Mouse (Mus musculus) cerebellum, adult 9-10 months (tissue): ENCODE data around the gene Zbed3.
"Not testable (repeated sequence)": the region's sequence is repeated elsewhere in the genome, so short reads cannot be mapped to it uniquely, and the experiment has no call there.

Experiments used
- DNase-seq: peaks from one replicate; pipeline ENCODE4 v3.0.0; 2022

The Zbed3 gene

DNA sequence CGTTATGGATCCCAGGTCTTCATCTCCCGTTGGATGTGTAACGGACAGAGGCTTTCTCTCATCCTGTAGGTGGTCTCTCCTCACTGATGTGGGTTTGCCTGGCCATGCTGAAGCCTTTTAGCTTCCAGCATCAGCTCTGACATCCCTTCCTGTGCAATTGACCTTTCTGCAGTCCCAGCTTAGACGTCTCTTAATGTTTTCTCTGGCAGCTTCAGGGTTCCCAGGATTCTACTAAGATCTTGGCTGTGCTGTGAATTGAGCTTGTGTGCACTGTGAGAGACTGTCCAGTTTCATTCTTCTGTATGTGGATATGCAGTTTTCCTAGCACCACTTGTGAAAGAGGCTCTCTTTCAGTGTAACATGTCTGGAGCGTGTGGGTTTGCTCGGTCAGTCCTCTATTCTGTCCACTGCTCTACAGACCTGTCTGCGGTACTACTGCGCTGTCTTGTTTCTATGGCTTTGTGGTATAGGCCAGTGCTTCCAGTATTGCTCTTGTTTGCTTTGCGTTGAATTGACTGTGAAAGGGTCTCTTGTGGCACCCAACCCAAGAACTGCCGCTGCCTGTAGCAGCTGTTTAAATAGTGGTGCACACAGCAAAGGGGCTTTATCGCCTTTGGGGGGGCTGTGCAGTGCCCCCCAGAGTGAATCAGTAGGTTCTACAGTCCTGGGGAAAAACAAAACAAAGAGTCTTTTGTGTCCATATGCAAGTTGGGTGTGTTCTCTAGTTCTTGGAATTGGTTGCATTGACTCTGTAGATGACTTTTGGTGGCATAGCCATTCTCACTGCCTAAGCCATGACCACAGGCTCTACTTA lies 8.9 kb downstream of the Zbed3 start:
- no peak for DNase-seq

DNA sequence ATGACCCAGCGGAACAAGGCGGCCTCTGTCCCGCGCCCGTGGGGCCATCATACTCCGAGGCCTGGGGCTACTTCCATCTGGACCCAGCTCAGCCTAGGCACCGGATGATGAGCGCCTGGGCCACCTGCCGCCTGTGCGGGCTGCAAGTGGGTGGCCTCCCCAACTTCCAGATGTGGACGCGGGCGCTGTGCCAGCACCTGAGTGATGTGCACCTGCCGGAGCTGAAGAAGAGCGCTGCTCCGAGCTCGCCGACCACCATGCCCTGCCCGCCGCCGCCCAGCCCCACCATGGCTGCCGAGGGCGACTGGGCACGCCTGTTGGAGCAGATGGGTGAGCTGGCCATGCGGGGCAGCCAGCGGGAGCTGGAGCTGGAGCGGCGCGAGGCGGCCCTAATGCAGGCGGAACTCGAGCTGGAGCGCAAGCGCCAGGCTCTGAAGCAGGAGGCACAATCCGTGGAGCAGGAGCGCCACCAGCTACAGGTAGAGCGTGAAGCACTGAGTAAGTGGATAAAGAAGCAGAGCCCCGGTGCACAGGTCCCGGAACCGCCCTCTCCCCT lies 12.8 kb downstream of the Zbed3 start:
- DNase-seq: peak; percentile 81

DNA sequence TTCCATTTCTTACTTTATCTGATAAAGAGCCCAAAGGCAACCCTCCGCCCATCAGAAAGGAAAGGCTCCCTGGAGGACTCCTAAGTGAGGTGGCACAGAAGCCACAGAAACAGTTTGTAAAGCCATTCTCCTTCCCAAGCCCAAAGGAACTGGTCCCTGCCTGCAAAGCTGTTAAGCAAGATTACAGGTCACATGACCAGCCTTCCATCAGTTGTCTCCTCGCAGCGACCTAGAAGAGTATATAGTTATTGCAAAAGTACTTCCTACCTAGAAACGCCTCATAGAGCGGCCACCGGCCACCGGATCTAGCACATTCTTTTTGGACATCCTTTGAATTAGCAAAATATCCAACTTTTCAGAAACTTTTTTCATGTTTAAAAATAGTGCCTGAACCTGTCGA lies 20.1 kb downstream of the Zbed3 start:
- DNase-seq: no peak

DNA sequence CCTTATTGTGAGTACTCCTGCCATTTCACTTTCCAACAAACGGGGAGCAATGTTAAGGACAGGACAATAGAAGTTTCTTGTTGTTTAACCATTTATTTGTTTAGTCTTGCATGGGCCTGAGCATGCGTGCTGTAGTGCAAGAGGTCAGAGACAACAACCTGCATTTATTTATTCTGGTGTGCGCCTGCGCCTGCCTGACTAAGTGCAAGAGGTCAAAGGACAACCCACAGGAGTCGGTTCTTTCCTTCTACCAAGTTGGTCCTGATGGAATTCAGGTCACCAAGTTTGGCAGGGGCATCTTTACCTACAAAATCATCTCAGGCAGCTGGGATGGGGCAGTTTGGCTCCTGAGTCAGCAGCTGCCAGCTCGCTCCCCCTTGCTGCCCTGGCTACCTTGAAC lies 22.5 kb downstream of the Zbed3 start:
- DNase-seq: no peak

DNA sequence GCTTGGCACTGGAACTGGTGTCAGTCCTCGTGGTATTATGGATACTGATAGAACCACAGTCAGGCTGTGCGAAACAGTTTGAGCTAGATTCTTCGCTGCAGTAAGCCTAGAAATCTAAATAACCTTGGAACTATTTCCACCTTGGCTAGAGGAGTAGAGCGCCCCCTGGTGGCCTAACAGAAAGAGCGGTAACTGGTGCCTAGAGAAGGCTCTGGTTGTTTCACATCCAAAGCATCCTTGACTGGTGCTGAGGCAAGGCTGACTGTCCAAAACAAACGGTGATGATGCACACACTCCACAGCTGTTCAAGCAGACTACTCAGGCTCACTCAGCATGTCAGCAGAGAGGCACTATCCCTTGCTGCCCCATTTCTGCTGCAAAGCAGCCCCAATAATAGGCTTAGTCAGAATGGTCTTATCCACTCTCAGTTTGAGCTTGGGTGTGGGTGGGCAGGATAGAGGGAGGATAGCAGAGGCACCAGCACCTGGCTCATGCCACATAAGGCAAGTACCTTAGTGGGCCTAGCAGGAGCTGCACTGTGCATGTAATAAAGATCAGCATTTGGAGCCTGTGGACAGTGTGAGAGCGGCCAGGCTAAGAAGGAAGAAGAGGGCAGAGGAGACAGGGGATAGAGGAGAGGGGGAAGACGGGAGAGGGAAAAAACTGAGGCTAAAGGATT lies 23.7 kb downstream of the Zbed3 start:
- peak; percentile 77 for DNase-seq

DNA sequence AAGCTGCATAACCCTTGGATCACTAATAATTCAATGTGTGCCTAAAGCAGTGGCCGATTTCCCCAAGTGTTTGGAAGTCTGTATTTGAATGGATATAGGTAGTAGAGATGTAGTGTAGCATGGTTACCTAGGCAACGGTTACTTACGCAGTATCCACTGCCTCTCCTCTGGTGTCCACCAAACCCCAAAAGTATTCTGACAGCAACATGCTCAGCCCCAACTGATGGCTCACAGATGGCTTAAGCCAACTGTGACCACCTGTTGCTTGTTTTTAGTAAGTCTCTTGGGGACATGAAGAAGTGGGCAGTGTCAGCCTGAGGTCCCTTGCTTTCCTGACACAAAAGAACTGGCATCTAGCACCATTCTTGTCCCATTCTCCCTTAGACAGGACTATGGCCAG lies 25.1 kb downstream of the Zbed3 start:
- DNase-seq: peak; percentile 51

DNA sequence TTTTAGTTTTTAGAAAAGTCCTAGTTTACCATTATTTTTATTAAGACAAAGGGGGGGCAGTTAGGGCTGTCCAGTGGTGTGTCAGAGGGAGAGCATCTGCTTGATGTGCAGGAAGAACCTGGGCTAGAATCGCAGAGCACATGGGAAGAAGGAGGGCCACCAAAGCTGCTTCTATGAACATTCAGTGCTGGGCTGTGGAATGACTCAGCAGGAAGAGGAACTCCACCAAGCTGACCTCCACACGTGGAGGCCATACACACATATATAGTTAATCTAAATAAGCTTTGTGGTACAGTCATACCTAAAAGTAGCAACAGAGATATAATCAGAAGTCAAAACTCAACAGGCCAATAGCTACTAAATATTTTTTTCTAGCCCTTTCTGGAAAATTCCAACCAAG lies 34.8 kb downstream of the Zbed3 start:
- no peak for DNase-seq

DNA sequence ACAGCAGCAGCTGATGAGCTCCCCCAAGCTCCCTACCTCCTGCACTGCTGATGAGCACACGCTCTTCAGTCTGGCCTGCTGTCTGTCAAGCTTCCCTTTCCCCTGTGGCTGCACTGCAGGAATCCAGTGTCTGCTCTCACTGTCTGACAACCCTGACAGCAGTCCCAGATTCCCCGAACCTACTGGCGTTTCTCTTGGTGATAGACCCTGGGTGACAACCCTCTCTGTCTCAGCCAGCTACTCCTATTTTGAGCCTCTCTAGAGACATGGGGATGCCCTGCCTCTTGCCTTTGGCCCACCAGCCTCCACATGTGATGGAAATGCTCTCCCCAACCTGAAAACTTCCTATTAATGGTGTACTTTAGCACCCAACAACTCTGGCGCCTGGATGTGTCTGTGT lies 40.0 kb downstream of the Zbed3 start:
- DNase-seq: no peak

DNA sequence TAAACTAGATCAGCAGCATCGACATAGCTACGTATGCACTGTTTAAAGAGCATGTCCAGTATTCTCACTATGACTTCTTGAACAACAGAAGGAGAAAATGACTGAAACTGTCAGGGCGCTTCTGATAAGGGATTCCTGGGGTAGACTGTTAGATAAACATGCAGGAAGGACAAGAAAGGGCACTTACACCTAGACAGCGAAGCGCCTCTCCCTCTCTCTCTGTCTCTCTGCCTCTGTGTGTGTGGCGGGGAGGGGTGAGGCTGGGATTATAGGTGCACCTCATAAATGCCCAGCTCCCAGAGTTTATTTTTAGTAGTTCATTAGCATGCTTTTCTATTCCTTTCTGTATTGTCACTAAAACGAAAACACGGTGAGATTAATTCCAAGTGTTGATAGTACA lies 42.9 kb downstream of the Zbed3 start:
- DNase-seq: no peak

DNA sequence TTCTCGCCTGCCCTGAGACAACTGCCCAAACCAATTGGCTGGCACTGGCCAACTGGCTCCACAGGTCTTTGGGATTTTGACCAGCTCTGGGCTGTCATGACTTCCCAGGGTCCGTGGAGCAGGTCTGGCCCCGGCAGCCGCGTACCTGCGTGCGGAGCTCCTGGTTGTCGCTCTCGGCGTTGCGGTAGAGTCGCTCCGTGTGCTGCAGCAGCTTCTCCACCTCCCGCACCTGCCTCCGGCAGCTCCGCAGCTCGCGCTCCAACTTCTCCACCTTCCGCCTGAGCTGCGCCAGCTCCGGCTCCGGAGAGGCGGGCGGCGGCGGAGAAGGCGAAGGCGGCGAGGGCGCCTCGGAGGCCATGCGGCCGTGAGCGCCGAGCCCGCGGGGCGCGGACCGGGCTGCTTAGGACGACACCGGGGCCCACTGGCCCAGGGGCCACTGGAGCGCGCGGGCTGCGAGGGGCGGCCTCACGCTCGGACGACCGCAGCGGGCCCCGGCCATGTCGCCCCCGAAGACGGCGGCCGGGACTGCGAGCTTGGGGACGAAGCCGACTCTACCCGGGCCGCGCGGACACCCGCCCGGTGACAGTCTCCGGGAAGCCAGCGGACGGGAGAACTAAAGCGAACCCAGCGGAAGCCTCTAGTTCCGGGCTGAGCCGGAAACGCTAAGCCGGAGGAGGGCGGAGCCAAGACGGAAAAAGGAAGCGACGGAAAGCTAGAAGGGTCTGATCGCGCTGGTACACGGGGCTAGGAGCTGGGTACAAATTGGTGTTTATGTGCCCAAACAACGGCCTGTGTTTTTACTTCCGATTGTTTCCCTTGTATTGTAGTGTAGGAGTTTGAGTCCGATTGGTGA lies 51.5 kb downstream of the Zbed3 start, which contains the start of gene Aggf1:
Gene Aggf1, minus strand, starts transcription at position 652 of the 853 bp plus-strand sequence.
- DNase-seq: peak; percentile 90

DNA sequence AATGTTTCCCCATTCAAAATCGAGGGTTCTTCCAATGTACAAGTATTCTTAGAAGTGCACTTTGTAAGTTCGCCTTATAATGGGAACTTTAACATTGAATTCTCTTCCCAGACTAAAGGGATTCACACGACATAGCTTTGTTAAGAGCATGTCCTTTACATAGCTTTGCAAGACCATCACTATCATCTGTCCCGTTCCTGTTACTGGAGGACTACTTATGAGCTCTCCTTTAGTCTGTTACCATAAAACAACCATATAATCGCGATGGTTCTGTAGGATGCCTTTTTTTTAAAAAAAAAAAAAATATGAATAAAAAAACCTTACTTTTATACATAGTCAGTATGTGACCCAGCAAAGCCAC lies 52.1 kb downstream of the Zbed3 start:
- DNase-seq: no peak

DNA sequence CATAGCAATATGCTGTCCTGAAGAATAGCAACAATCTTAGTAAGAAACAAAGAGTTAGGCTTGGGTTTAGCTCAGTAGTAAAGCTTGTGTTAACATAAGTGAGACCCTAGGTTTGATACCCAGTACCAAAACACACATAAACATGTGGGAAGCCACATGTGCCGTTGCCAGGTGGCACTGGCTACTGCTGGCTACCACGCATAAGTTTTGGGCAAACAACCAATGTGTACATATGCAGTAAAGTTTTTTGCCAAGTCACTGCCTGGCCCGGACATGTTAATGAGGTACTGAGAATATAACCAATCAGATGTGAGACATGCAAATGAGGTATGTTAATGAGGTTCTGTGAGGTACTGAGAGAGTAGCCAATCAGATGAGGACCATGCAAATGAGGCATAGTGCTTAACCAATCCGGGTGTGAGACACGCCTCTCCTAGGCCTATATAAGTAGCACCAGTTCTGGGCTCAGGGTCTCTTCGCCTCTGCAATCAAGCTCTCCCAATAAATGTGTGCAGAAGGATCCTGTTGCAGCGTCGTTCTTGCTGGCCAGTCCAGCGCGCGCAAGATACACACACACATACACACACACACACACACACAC lies 53.4 kb downstream of the Zbed3 start:
- not testable (repeated sequence) for DNase-seq

DNA sequence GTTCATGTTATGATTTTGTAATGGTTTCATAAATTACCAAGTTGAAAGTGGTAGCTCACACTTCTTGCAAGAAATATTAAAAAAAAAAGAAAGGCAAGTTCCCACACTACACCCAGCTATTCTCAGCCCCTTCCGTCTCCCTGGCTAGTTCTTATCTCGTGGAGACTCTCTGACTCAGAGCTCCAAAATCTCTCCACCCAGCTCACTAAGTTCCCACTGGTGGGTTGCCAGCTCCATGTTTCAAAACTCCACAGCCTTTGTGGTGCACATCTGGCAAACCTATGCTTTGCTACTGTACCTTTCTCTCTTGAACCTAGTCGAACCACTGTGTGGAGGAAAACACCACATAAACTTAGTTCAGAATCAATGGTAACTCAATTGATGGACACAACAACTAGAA lies 55.3 kb downstream of the Zbed3 start:
- DNase-seq: no peak

DNA sequence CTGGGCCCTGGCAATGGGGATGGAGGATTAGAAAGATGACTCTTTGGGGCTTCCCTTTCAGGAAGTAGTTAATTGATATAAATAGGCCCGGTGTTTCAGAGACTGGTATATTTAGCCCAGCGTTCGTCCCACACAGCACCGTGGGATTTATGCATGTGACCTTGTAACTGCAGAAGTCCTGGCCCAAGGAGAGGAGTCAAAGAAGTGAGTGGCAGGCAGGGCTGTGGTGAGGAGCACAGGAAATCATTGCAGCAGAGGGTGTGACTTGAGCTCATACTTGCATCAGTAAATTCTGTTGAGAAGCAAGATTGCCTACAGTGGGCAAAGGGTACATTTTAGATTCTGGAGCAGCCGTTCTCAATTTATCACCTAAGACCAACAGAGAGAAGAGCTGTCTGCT lies 59.0 kb downstream of the Zbed3 start:
- DNase-seq: no peak
